Mouse (Mus musculus) erythroblast, embryonic 14.5 days (primary cell): ENCODE measurements around the gene Ankmy1. TPM values are rescaled to one million over a fixed set of nuclear protein-coding genes. Genes with fewer than 3 reads are reported as not detected.

Experiments
- H3K27me3 ChIP-seq: 2 replicates; pipeline ENCODE4 v1.6.1; 2012; ENCODE audit warnings: inconsistent platforms; ENCODE audit not compliant: control insufficient read depth
- H3K36me3 ChIP-seq: 2 replicates; pipeline ENCODE4 v1.6.1; 2012; ENCODE audit warnings: mild to moderate bottlenecking, inconsistent platforms; ENCODE audit not compliant: control insufficient read depth
- H3K4me1 ChIP-seq: 2 replicates; pipeline ENCODE4 v1.6.1; 2012; ENCODE audit warnings: inconsistent platforms; ENCODE audit not compliant: control insufficient read depth
- H3K4me3 ChIP-seq: replicated peaks from 2 replicates; pipeline ENCODE3; 2012; ENCODE audit warnings: moderate library complexity, mild to moderate bottlenecking, inconsistent platforms
- H3K9me3 ChIP-seq: 2 replicates; pipeline ENCODE4 v1.6.1; 2012; ENCODE audit warnings: low read length, inconsistent platforms, mixed read lengths; ENCODE audit not compliant: control insufficient read depth
- GATA1 ChIP-seq: IDR thresholded peaks from 2 replicates; pipeline ENCODE4 v1.6.1; 2012; ENCODE audit warnings: low read length, inconsistent platforms, mixed read lengths
- TAL1 ChIP-seq: IDR thresholded peaks from 3 replicates; pipeline ENCODE4 v1.6.1; 2012; ENCODE audit warnings: low read length, inconsistent platforms, mixed read lengths
- polyA plus RNA-seq: library from polyadenylated mRNA; stranded (reverse); fragments of >175 nt; gene quantifications from 2 replicates; pipeline ENCODE4 v1.2.3, GENCODE M21; 2012

Gene Ankmy1
- polyA plus RNA-seq, 1 experiment, result not detected

DNA sequence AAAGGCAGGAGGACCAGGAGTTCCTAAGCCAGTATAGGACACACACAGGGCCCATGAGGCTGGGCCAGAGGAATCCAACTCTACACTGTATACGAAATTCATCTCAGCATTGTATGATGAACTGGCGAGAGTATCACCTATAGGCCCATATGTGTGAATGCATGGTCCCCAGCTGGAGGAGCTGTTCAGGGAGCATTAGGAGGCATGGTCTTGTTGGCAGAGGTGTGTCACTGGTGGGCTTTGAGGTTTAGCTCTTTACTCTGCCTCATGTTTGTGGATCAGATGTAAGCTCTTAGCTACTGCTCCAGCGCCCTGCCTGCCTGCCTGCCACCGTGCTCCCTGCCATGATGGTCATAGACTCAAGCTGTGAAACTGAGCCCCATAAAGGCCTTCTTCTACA is 39.4 kb downstream of the Ankmy1 start:
- no peaks in the 10 kb centered on the region for H3K27me3 ChIP-seq
- H3K4me1 ChIP-seq, result no peaks in the 10 kb centered on the region
- H3K36me3 ChIP-seq, result no peaks in the 10 kb centered on the region
- H3K9me3 ChIP-seq, result no peaks in the 10 kb centered on the region
- TF ChIP-seq TAL1, result no peak
- no peak overlapping the region for H3K4me3 ChIP-seq

GRCm38 (mm10) chr1:92861503-92861902 is 41.2 kb downstream of the Ankmy1 start:
- no peak for TF ChIP-seq GATA1
- no peak overlapping the region for H3K4me3 ChIP-seq
- H3K27me3 ChIP-seq, result no peaks in the 10 kb centered on the region
- H3K36me3 ChIP-seq, result no peaks in the 10 kb centered on the region
- H3K9me3 ChIP-seq, result no peaks in the 10 kb centered on the region
- no peaks in the 10 kb centered on the region for H3K4me1 ChIP-seq

DNA sequence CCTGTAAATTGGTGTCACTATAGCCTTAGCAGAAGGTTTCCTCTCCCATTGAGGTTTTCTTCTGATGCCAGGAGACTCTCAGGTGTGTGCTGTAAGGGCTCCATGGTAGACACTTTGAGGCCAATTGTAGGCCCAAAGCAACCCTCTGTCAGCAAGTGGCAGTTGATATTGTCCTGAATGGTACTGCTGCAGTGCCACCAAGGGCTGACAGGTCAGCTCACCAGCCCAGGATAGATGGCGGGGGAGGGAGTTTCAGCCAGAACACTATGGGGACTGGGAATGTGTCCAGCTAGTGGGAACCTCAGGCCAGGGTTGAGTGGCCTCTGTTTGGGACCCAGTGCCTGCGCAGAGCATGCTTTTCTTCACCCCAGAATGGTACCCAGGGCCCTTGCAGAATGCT is 50.3 kb downstream of the Ankmy1 start:
- no peaks in the 10 kb centered on the region for H3K36me3 ChIP-seq
- H3K27me3 ChIP-seq, result peaks cover 19% of the 10 kb centered on the region
- H3K4me1 ChIP-seq, result no peaks in the 10 kb centered on the region
- H3K4me3 ChIP-seq, result no peak overlapping the region
- no peaks in the 10 kb centered on the region for H3K9me3 ChIP-seq
- no peak for TF ChIP-seq GATA1
- TF ChIP-seq TAL1, result no peak

DNA sequence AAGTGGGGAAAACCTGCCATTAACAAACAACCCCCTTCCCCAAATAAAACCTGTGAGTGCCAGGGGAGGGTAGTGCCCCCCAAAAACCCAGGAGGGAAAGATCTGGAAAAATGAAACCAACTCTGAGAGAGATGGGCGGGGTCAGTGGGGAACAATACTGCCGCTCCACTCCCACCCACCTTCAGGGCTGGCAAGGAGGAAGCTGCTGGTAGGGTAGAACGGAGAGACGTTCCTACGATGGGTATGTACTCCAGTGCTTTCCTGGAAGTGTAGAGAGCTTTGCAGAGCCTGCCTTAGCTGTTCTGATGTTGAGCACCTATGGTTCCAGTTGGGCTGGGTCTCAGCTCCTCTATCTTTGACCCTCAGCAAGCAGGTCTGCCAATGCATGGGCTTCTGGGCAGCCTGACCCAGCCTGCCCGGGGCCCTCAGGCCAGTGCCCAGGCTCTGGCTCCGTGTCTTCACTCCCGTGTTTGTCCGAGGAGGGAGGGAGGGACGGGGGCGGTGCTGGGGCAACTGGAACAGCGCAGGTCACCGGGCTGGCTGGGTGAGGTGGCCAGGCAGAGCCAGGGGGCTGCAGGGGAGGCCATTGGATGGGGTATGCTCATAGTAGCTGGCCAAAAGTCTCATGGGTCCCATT is 52.6 kb downstream of the Ankmy1 start:
- H3K9me3 ChIP-seq, result no peaks in the 10 kb centered on the region
- no peaks in the 10 kb centered on the region for H3K4me1 ChIP-seq
- no peaks in the 10 kb centered on the region for H3K36me3 ChIP-seq
- H3K27me3 ChIP-seq, result peaks cover 19% of the 10 kb centered on the region
- no peak overlapping the region for H3K4me3 ChIP-seq
- no peak for TF ChIP-seq TAL1
- TF ChIP-seq GATA1, result no peak

DNA sequence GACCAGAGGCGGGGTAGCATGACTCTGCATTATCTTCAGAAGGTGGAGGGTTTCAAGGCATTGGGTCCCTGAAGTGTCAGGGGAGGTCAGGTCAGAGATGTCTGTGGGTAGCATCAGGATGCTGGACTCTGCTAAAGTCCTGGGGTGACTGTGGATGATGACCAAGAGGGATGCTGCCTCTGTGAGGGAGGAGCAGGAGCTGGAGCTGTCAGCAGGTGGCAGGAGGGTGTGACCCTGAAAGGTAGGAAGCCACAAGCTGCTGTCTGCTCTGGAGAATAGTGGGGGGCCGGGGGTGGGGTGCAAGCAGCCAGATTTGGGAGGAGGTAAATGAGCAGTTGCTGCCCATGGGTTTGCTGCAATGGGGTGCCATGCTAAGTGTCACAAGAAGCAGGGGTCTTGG is 53.2 kb downstream of the Ankmy1 start:
- Histone ChIP-seq H3K4me1 (no peaks in the 10 kb centered on the region), H3K27me3 (peaks cover 19% of the 10 kb centered on the region), H3K4me3 (no peak overlapping the region), H3K9me3 (no peaks in the 10 kb centered on the region), H3K36me3 (no peaks in the 10 kb centered on the region)
- TF ChIP-seq TAL1, result no peak
- no peak for TF ChIP-seq GATA1

- TF ChIP-seq GATA1, result no peak
- no peak for TF ChIP-seq TAL1
- Histone ChIP-seq H3K27me3 (peaks cover 19% of the 10 kb centered on the region), H3K9me3 (no peaks in the 10 kb centered on the region), H3K36me3 (no peaks in the 10 kb centered on the region), H3K4me1 (no peaks in the 10 kb centered on the region), H3K4me3 (no peak overlapping the region)
Measured at GRCm38 (mm10) chr1:92847873-92848839, 54.5 kb downstream of the Ankmy1 start.

GRCm38 (mm10) chr1:92845889-92846288 is 56.8 kb downstream of the Ankmy1 start:
- Histone ChIP-seq H3K4me1 (no peaks in the 10 kb centered on the region), H3K4me3 (no peak overlapping the region), H3K27me3 (peaks cover 19% of the 10 kb centered on the region), H3K9me3 (no peaks in the 10 kb centered on the region), H3K36me3 (no peaks in the 10 kb centered on the region)
- TF ChIP-seq GATA1, result no peak

DNA sequence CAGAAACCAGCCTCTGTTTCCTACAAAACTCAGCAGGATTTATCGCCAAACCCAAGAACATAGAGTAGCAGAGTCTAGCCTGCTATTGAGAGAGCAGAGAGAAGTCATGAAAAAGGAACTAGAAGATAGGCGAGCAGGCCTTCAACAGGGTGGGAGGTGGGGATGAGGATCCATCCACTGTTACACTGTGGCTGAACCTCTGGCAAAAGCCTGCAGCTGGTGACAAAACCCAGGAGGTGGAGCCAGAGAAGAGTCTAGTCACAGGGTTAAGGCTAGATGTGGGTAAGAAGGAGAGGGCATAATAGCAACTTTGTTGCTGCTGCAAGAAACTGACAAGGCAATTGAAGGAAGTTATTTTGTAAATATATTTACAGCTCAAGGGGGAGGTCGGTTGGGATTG is 61.3 kb downstream of the Ankmy1 start:
- H3K27me3 ChIP-seq, result no peaks in the 10 kb centered on the region
- H3K4me3 ChIP-seq, result no peak overlapping the region
- no peaks in the 10 kb centered on the region for H3K36me3 ChIP-seq
- no peaks in the 10 kb centered on the region for H3K4me1 ChIP-seq
- TF ChIP-seq GATA1 (no peak), TAL1 (no peak)
- no peaks in the 10 kb centered on the region for H3K9me3 ChIP-seq

GRCm38 (mm10) chr1:92840231-92840890 is 62.3 kb downstream of the Ankmy1 start:
- Histone ChIP-seq H3K36me3 (no peaks in the 10 kb centered on the region), H3K27me3 (no peaks in the 10 kb centered on the region), H3K4me3 (no peak overlapping the region), H3K4me1 (no peaks in the 10 kb centered on the region), H3K9me3 (no peaks in the 10 kb centered on the region)
- TF ChIP-seq TAL1 (no peak), GATA1 (no peak)
